Mouse (Mus musculus): ENCODE measurements around the gene Agrp.

Gene Agrp

DNA sequence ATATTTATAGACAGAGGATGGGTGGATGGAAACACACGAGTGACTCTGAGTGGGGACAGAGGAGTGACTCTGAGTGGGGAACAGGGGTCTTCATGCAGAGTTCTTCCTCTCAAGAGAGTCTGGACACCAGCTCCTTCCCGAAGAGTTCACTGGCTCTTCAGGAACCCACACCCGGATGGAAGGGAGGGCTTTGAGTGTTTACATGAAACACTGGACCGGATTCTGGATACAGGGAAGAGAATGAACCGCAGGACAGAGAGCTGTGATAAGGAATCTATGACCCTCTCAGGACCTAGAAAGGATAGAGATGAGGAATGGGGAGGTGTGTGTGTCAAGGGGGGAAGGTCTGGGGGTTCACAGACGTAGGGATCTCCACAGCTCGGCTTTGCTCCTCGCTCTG is 119.8 kb downstream of the Agrp start:
- no peak for DNase-seq

Data from lung, postnatal 4 days (tissue).